Mouse (Mus musculus): ENCODE measurements at regions not wholly inside any gene's neighbourhood (a gene's known extent, or its start where the extent isn't known, plus 50 kb on each side); places are given as distances from the start of the nearest gene placed in this dataset.

DNA sequence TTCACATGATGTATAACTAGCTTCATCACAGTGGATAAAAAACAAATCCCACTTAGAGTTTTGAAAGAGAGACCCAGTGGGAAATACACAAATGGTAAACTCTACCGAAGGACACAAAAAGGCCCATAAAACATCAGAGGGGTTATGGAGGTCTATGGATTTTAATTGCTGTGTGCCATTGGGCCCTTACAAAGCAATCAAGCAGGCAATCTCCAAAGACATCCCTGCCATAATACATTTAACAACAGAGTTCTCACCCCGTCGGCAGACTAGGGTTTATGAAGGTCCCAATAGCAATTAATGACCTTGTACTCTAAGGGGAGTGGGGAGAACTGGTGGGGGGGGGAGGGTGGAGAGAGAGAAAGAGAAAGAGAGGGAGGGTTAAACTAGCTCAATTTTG lies 448.0 kb downstream of the Anxa1 start:
- no peak for DNase-seq
- no peak for TF ChIP-seq POLR2A (IDR thresholded peaks at IDR 0.05; ENCODE audit: insufficient read depth, low read depth, low read length)
- TF ChIP-seq CTCF (IDR thresholded peaks at IDR 0.05) = no peak
- no peak for TF ChIP-seq EP300 (IDR thresholded peaks at IDR 0.05; ENCODE audit: insufficient read depth, low read depth, low read length)
- Histone ChIP-seq H3K36me3 (ENCODE audit: control insufficient read depth, insufficient read depth, low read length) (no peaks in the 10 kb centered on the region), H3K27ac (no peak overlapping the region), H3K27me3 (ENCODE audit: control insufficient read depth, insufficient read depth, low read length) (no peaks in the 10 kb centered on the region), H3K79me2 (replicated peaks; ENCODE audit: control insufficient read depth, insufficient read depth, low read length) (no peaks in the 10 kb centered on the region), H3K4me1 (ENCODE audit: control insufficient read depth, insufficient read depth, low read length) (no peaks in the 10 kb centered on the region), H3K4me3 (no peak overlapping the region), H3K9ac (ENCODE audit: low read depth, low read length) (no peak overlapping the region)
- WGBS = 97% methylated on average over 3 of the region's 3 CpGs
- intact Hi-C loops (cut with DNase I) = no loop called here

DNA sequence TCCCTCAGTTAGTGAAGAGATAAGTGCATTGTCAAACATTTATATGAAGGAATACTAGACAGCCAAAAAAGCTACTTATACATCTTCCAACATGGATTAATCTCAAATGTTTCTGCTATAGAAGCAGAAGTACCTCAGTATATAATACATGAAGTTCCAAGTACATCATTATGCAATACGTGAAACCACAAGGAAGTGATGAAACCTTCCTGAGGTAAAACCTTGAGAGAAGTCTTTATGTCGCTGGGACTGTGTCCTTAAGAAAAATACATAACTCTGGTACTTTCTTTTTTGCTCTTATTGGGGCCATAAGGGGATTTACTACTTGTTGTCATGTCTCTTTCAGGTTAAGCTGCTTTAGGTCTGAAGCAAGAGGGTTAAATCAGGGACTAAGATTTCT lies 469.6 kb downstream of the Anxa1 start:
- Histone ChIP-seq H3K79me2 (replicated peaks; ENCODE audit: control insufficient read depth, insufficient read depth, low read length) (no peaks in the 10 kb centered on the region), H3K9ac (ENCODE audit: low read depth, low read length) (no peak overlapping the region), H3K36me3 (ENCODE audit: control insufficient read depth, insufficient read depth, low read length) (no peaks in the 10 kb centered on the region), H3K27me3 (ENCODE audit: control insufficient read depth, insufficient read depth, low read length) (no peaks in the 10 kb centered on the region), H3K27ac (no peak overlapping the region), H3K4me3 (no peak overlapping the region), H3K4me1 (ENCODE audit: control insufficient read depth, insufficient read depth, low read length) (no peaks in the 10 kb centered on the region)
- 60% methylated on average over 2 of the region's 2 CpGs for WGBS
- TF ChIP-seq POLR2A (IDR thresholded peaks at IDR 0.05; ENCODE audit: insufficient read depth, low read depth, low read length) = no peak
- TF ChIP-seq EP300 (IDR thresholded peaks at IDR 0.05; ENCODE audit: insufficient read depth, low read depth, low read length) = no peak
- TF ChIP-seq CTCF (IDR thresholded peaks at IDR 0.05) = no peak
- no peak for DNase-seq
- intact Hi-C loops (cut with DNase I) = no loop called here

DNA sequence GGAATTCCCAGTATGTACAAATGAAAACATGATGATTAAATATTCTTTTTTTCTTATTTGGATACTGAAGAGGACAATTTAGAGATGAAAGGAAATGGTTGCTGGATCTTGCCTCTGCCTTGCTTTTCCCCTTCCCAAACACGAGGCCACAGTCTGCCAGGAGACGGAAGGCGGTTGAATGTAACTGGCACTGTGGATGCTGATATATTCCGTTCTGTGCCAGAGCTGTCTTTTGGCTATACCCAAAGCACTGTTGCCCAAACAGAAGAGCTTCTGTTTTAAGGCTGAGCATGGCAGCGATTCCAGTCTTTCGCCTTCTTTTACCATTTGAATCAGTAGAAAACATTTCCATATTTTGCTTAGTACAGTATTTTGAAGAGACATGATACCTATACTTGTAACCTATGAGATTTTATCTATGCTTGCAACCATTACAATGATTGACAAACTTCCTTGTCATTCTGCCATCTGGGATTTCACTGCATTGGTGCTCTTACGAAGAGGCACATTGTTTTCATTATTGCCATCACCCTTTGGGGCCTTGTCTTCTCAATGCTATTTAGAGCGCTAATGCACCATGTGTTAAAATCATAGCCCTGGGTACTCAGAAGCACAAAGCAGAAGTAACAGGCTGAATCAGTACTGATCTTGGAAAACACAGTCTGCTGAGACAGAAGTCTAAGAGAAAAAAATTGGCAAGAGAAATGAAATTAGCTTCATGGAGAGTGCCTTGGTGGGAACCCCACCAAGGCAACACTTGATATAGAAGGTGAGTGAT lies 504.6 kb downstream of the Anxa1 start:
- no peak for TF ChIP-seq CTCF (IDR thresholded peaks at IDR 0.05)
- TF ChIP-seq POLR2A (IDR thresholded peaks at IDR 0.05; ENCODE audit: insufficient read depth, low read depth, low read length) = no peak
- Histone ChIP-seq H3K36me3 (ENCODE audit: control insufficient read depth, insufficient read depth, low read length) (no peaks in the 10 kb centered on the region), H3K79me2 (replicated peaks; ENCODE audit: control insufficient read depth, insufficient read depth, low read length) (no peaks in the 10 kb centered on the region), H3K4me1 (ENCODE audit: control insufficient read depth, insufficient read depth, low read length) (no peaks in the 10 kb centered on the region), H3K27me3 (ENCODE audit: control insufficient read depth, insufficient read depth, low read length) (no peaks in the 10 kb centered on the region), H3K27ac (no peak overlapping the region), H3K9ac (ENCODE audit: low read depth, low read length) (no peak overlapping the region), H3K4me3 (no peak overlapping the region)
- intact Hi-C loops (cut with DNase I) = no loop called here
- 86% methylated on average over 8 of the region's 8 CpGs for WGBS
- DNase-seq = no peak

DNA sequence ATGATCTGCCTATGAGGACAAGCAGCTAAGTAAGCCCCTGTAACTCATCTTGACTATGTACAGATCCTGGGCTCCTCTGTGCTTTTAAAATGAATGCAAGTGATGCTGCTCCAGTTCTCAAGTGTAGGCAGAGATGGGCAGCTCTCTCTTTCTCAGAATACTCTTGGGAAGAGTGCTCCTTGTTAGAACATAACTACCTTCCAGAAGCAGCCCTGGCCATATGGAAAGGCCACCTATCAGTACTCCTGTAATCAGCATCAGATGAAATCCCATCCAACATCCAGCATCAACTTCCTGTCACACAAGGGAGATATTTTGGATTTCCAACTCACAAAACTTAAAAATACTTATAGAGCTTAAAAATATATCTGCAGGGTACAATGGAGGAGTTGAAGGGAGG lies 509.8 kb downstream of the Anxa1 start:
- TF ChIP-seq CTCF (IDR thresholded peaks at IDR 0.05) = no peak
- TF ChIP-seq POLR2A (IDR thresholded peaks at IDR 0.05; ENCODE audit: insufficient read depth, low read depth, low read length) = no peak
- TF ChIP-seq EP300 (IDR thresholded peaks at IDR 0.05; ENCODE audit: insufficient read depth, low read depth, low read length) = no peak
- H3K27ac ChIP-seq = no peak overlapping the region
- intact Hi-C loops (cut with DNase I) = no loop called here
- no peak overlapping the region for H3K9ac ChIP-seq (ENCODE audit: low read depth, low read length)
- H3K27me3 ChIP-seq (ENCODE audit: control insufficient read depth, insufficient read depth, low read length) = no peaks in the 10 kb centered on the region
- no peaks in the 10 kb centered on the region for H3K79me2 ChIP-seq (replicated peaks; ENCODE audit: control insufficient read depth, insufficient read depth, low read length)
- no peak overlapping the region for H3K4me3 ChIP-seq
- H3K4me1 ChIP-seq (ENCODE audit: control insufficient read depth, insufficient read depth, low read length) = no peaks in the 10 kb centered on the region
- no peak for DNase-seq
- H3K36me3 ChIP-seq (ENCODE audit: control insufficient read depth, insufficient read depth, low read length) = no peaks in the 10 kb centered on the region

DNA sequence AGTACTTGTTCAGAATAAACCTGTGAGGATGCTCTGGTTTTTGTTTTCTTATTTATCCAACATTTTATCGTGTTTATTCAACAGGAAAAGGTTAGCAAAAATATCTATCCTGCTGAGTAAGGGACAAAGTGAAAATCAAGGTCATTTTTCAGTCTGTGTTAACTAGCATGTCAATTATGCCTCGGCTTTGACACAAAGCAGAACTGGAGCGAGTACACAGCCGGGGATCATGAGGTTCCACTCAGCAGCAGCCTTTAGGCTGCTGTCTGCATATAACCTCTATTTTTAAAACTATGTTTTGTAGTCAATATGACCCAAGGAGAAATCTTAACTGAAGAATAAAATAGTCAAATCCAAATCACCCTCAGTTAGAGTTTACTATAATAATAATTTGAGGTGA lies 542.6 kb downstream of the Anxa1 start:
- intact Hi-C loops (cut with DNase I) = no loop called here
- no peak for DNase-seq
- Histone ChIP-seq H3K27ac (no peak overlapping the region), H3K79me2 (replicated peaks; ENCODE audit: control insufficient read depth, insufficient read depth, low read length) (no peaks in the 10 kb centered on the region), H3K4me1 (ENCODE audit: control insufficient read depth, insufficient read depth, low read length) (no peaks in the 10 kb centered on the region), H3K27me3 (ENCODE audit: control insufficient read depth, insufficient read depth, low read length) (no peaks in the 10 kb centered on the region), H3K36me3 (ENCODE audit: control insufficient read depth, insufficient read depth, low read length) (no peaks in the 10 kb centered on the region), H3K9ac (ENCODE audit: low read depth, low read length) (no peak overlapping the region), H3K4me3 (no peak overlapping the region)
- 48% methylated on average over 4 of the region's 4 CpGs for WGBS
- TF ChIP-seq EP300 (IDR thresholded peaks at IDR 0.05; ENCODE audit: insufficient read depth, low read depth, low read length) (no peak), POLR2A (IDR thresholded peaks at IDR 0.05; ENCODE audit: insufficient read depth, low read depth, low read length) (no peak), CTCF (IDR thresholded peaks at IDR 0.05) (no peak)

DNA sequence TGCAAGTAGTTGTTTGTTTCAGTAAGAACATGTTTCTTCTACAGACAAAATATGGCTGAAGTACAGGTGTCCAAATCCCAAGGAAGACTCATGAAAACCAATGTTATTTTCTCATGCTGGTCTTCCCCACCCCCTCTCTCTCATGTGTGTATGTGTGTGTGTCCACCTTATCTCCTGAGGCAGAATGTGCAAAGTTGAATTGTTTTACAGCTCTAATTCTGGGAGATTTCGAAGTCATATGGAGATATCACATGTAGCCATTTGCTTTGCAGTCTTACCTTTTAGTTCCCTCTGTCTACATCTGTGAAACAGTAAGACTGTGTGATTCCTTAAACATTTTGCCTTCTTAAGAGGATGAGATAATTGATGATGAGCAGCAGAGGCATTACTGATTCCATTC lies 582.8 kb downstream of the Anxa1 start:
- H3K4me1 ChIP-seq (ENCODE audit: control insufficient read depth, insufficient read depth, low read length) = no peaks in the 10 kb centered on the region

More for the DNA sequence above, 582.8 kb downstream of the Anxa1 start:
- no peak for DNase-seq
- Histone ChIP-seq H3K4me3 (no peak overlapping the region), H3K27ac (no peak overlapping the region), H3K9ac (ENCODE audit: low read depth, low read length) (no peak overlapping the region), H3K27me3 (ENCODE audit: control insufficient read depth, insufficient read depth, low read length) (no peaks in the 10 kb centered on the region), H3K36me3 (ENCODE audit: control insufficient read depth, insufficient read depth, low read length) (no peaks in the 10 kb centered on the region), H3K79me2 (replicated peaks; ENCODE audit: control insufficient read depth, insufficient read depth, low read length) (no peaks in the 10 kb centered on the region)
- TF ChIP-seq EP300 (IDR thresholded peaks at IDR 0.05; ENCODE audit: insufficient read depth, low read depth, low read length) = no peak
- TF ChIP-seq CTCF (IDR thresholded peaks at IDR 0.05) = no peak
- no peak for TF ChIP-seq POLR2A (IDR thresholded peaks at IDR 0.05; ENCODE audit: insufficient read depth, low read depth, low read length)
- 48% methylated on average over 1 of the region's 1 CpGs for WGBS
- intact Hi-C loops (cut with DNase I) = no loop called here
